Mouse (Mus musculus): ENCODE data around the gene Prss32. TPM values are rescaled to one million over a fixed set of nuclear protein-coding genes. Genes with fewer than 3 reads are reported as not detected.

Gene Prss32
- polyA plus RNA-seq, 1 experiment from 2014 or later, result not detected

Small RNA genes lying within 50 kb of the gene (microRNA-seq; reads per million reads assigned to microRNA genes)
- gene Mir5125, result 1.8 reads per million

Other genes starting within 250 kb of the Prss32 start
- 26.9 and 30.2 TPM in 2 replicates for gene Zfp13, start 244.4 kb upstream of the Prss32 start, polyA plus RNA-seq (2015; fragmentation: Nextera tagmentation; extraction: Ambion mirVana)
- not detected in 2 replicates for gene Zscan10, start 243.0 kb upstream of the Prss32 start, polyA plus RNA-seq (2015; fragmentation: Nextera tagmentation; extraction: Ambion mirVana)
- 1.3 and 1.7 TPM in 2 replicates for gene Mmp25, start 198.6 kb upstream of the Prss32 start, polyA plus RNA-seq (2015; fragmentation: Nextera tagmentation; extraction: Ambion mirVana)
- gene Bicdl2, start 183.3 kb upstream of the Prss32 start, polyA plus RNA-seq (2015; fragmentation: Nextera tagmentation; extraction: Ambion mirVana), result 0.22 TPM in 1 of 2 replicates, not detected in the other
- gene Hcfc1r1, start 170.3 kb upstream of the Prss32 start, polyA plus RNA-seq (2015; fragmentation: Nextera tagmentation; extraction: Ambion mirVana), result 90.3 and 92.0 TPM in 2 replicates
- 39.4 and 39.5 TPM in 2 replicates for gene Thoc6, start 170.0 kb upstream of the Prss32 start, polyA plus RNA-seq (2015; fragmentation: Nextera tagmentation; extraction: Ambion mirVana)
- gene Tnfrsf12a, start 166.4 kb upstream of the Prss32 start, polyA plus RNA-seq (2015; fragmentation: Nextera tagmentation; extraction: Ambion mirVana), result 3.6 and 5.5 TPM in 2 replicates
- 0.42 and 0.50 TPM in 2 replicates for gene Cldn6, start 164.6 kb upstream of the Prss32 start, polyA plus RNA-seq (2015; fragmentation: Nextera tagmentation; extraction: Ambion mirVana)
- 1.2 TPM in 2 replicates for gene Cldn9, start 159.8 kb upstream of the Prss32 start, polyA plus RNA-seq (2015; fragmentation: Nextera tagmentation; extraction: Ambion mirVana)
- gene 1520401A03Rik, start 121.1 kb upstream of the Prss32 start, polyA plus RNA-seq (2015; fragmentation: Nextera tagmentation; extraction: Ambion mirVana), result not detected in 2 replicates
- 26.7 and 28.4 TPM in 2 replicates for gene Pkmyt1, start 117.5 kb upstream of the Prss32 start, polyA plus RNA-seq (2015; fragmentation: Nextera tagmentation; extraction: Ambion mirVana)
- 39.4 and 39.7 TPM in 2 replicates for gene Paqr4, start 103.0 kb upstream of the Prss32 start, polyA plus RNA-seq (2015; fragmentation: Nextera tagmentation; extraction: Ambion mirVana)
- gene Kremen2, start 98.0 kb upstream of the Prss32 start, polyA plus RNA-seq (2015; fragmentation: Nextera tagmentation; extraction: Ambion mirVana), result 0.48 and 0.50 TPM in 2 replicates
- gene Flywch1, start 72.3 kb upstream of the Prss32 start, polyA plus RNA-seq (2015; fragmentation: Nextera tagmentation; extraction: Ambion mirVana), result 162 and 164 TPM in 2 replicates
- gene Flywch2, start 57.8 kb upstream of the Prss32 start, polyA plus RNA-seq (2015; fragmentation: Nextera tagmentation; extraction: Ambion mirVana), result 30.7 and 31.9 TPM in 2 replicates
- gene Srrm2, start 53.3 kb upstream of the Prss32 start, polyA plus RNA-seq (2015; fragmentation: Nextera tagmentation; extraction: Ambion mirVana), result 562 and 569 TPM in 2 replicates
- 1,149 and 1,206 TPM in 2 replicates for gene Elob, start 14.7 kb upstream of the Prss32 start, polyA plus RNA-seq (2015; fragmentation: Nextera tagmentation; extraction: Ambion mirVana)
- gene Prss33, start 7.8 kb upstream of the Prss32 start, polyA plus RNA-seq (2015; fragmentation: Nextera tagmentation; extraction: Ambion mirVana), result not detected in 2 replicates
- 0.52 and 1.0 TPM in 2 replicates for gene Prss41, start 317 bp downstream of the Prss32 start, polyA plus RNA-seq (2015; fragmentation: Nextera tagmentation; extraction: Ambion mirVana)
- not detected in 2 replicates for gene Prss21, start 24.2 kb downstream of the Prss32 start, polyA plus RNA-seq (2015; fragmentation: Nextera tagmentation; extraction: Ambion mirVana)
- gene Dcpp1, start 37.0 kb downstream of the Prss32 start, polyA plus RNA-seq (2015; fragmentation: Nextera tagmentation; extraction: Ambion mirVana), result not detected in 2 replicates
- gene Dcpp2, start 37.0 kb downstream of the Prss32 start, polyA plus RNA-seq (2015; fragmentation: Nextera tagmentation; extraction: Ambion mirVana), result not detected in 2 replicates
- gene Dcpp3, start 73.6 kb downstream of the Prss32 start, polyA plus RNA-seq (2015; fragmentation: Nextera tagmentation; extraction: Ambion mirVana), result not detected in 2 replicates
- gene Sbp, start 97.8 kb downstream of the Prss32 start, polyA plus RNA-seq (2015; fragmentation: Nextera tagmentation; extraction: Ambion mirVana), result not detected in 2 replicates
- not detected in 2 replicates for gene Sbpl, start 111.4 kb downstream of the Prss32 start, polyA plus RNA-seq (2015; fragmentation: Nextera tagmentation; extraction: Ambion mirVana)
- gene Prss30, start 136.7 kb downstream of the Prss32 start, polyA plus RNA-seq (2015; fragmentation: Nextera tagmentation; extraction: Ambion mirVana), result not detected in 2 replicates
- gene Prss22, start 154.2 kb downstream of the Prss32 start, polyA plus RNA-seq (2015; fragmentation: Nextera tagmentation; extraction: Ambion mirVana), result not detected in 2 replicates
- gene Prss27, start 194.3 kb downstream of the Prss32 start, polyA plus RNA-seq (2015; fragmentation: Nextera tagmentation; extraction: Ambion mirVana), result 0.23 and 0.24 TPM in 2 replicates
- 89.8 and 92.4 TPM in 2 replicates for gene Kctd5, start 229.6 kb downstream of the Prss32 start, polyA plus RNA-seq (2015; fragmentation: Nextera tagmentation; extraction: Ambion mirVana)

Measured in forebrain, embryonic 15.5 days (tissue).